Mouse (Mus musculus) Patski (cell line): ENCODE results near the gene Sigmar1. TPM values are rescaled to one million over a fixed set of nuclear protein-coding genes. Genes with fewer than 3 reads are reported as not detected.
A peak's percentile ranks its signal among the peaks of the same experiment; 100 is the strongest.

Source experiments
- ATAC-seq: fragments of 100-300 bp; one replicate; pipeline ENCODE4 v1.8.0; 2021
- CTCF ChIA-PET: fragments of 350-600 bp; sonication (Branson Sonifier 250); formaldehyde crosslinking; loops from one replicate; lab custom pipeline; 2022; ENCODE audit warnings: inconsistent platforms; lab: Charles Lee
- POLR2A ChIA-PET: fragments of 350-600 bp; sonication (Branson Sonifier 250); formaldehyde crosslinking; loops from one replicate; lab custom pipeline; 2022; ENCODE audit warnings: antibody characterized with exemption, inconsistent platforms; lab: Charles Lee
- DNase-seq: peaks from one replicate; pipeline ENCODE4 v3.0.0-alpha.2; 2011; ENCODE audit warnings: low read depth, low spot score
- H3K27me3 ChIP-seq: fragments of 371-371 bp; one replicate; pipeline ENCODE4 v1.5.1; 2021
- CTCF ChIP-seq: fragments of 100-300 bp; IDR thresholded peaks from one replicate; pipeline ENCODE4 v1.5.1; 2021
- in situ Hi-C: fragments of 300-500 bp; cut with MboI; formaldehyde crosslinking; loops from 3 replicates; pipeline ENCODE4 v1.11.1; 2018; ENCODE audit warnings: low pct_unique_long_range_greater_than_20kb, mixed read lengths
- polyA plus RNA-seq: library from polyadenylated mRNA; unstranded; gene quantifications from one replicate; pipeline ENCODE4 v1.2.3, GENCODE M21; 2021

Sigmar1 gene
- polyA plus RNA-seq, 1 experiment from 2014 or later = 44.4 TPM

- ATAC-seq = no peak
- in situ Hi-C loops = no loop called here
- ChIA-PET CTCF (no interaction called here), POLR2A (interaction anchor here (0.6 kb wide), 1 partner anchor 37 kb away, joined by 3 read pairs; no protein-coding TSS in a partner anchor)
- no peak for TF ChIP-seq CTCF
- no peaks in the 10 kb centered on the region for H3K27me3 ChIP-seq
- no peak for DNase-seq
Observed at GRCm38 (mm10) chr4:41745021-41745420, 10.9 kb downstream of the Sigmar1 start.

GRCm38 (mm10) chr4:41744131-41744530, 11.8 kb downstream of the Sigmar1 start:
- in situ Hi-C loops = no loop called here

DNA sequence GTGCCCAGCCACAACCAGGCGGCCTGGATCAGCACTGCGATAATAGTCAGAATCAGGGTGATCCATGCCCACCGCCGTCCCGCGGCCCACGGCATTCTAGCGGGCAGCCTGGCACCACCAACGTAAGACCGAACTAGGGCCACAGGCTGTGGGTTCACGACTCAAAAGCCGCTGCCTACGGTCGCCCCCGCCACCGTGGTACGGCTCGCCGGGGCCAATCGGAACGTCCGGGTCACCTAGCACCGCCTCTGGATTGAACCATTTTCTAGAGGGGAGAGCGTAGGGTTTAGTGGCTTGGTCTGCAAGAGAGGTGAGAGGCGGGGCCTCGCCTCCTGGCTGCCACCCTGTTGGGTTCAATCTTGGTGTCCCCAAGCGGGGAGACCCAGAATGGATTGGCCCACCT, 14.8 kb downstream of the Sigmar1 start:
- in situ Hi-C loops = no loop called here
- CTCF ChIA-PET = interaction anchor here (0.7 to 2.3 kb wide), 4 partner anchors 12 to 292 kb away, joined by 3 to 8 read pairs (median 5); no protein-coding TSS in a partner anchor
- POLR2A ChIA-PET = interaction anchor here (1.0 kb wide), 1 partner anchor 28 kb away, joined by 3 read pairs; the partner anchor contains the start of gene Rpp25l
- no peaks in the 10 kb centered on the region for H3K27me3 ChIP-seq
- ATAC-seq (peak; percentile 97), DNase-seq (peak; percentile 54)
- TF ChIP-seq CTCF = no peak

More at GRCm38 (mm10) chr4:41744131-41744530, 11.8 kb downstream of the Sigmar1 start:
- no peak for TF ChIP-seq CTCF
- H3K27me3 ChIP-seq = no peaks in the 10 kb centered on the region
- ChIA-PET POLR2A (no interaction called here), CTCF (no interaction called here)
- ATAC-seq (no peak), DNase-seq (no peak)

DNA sequence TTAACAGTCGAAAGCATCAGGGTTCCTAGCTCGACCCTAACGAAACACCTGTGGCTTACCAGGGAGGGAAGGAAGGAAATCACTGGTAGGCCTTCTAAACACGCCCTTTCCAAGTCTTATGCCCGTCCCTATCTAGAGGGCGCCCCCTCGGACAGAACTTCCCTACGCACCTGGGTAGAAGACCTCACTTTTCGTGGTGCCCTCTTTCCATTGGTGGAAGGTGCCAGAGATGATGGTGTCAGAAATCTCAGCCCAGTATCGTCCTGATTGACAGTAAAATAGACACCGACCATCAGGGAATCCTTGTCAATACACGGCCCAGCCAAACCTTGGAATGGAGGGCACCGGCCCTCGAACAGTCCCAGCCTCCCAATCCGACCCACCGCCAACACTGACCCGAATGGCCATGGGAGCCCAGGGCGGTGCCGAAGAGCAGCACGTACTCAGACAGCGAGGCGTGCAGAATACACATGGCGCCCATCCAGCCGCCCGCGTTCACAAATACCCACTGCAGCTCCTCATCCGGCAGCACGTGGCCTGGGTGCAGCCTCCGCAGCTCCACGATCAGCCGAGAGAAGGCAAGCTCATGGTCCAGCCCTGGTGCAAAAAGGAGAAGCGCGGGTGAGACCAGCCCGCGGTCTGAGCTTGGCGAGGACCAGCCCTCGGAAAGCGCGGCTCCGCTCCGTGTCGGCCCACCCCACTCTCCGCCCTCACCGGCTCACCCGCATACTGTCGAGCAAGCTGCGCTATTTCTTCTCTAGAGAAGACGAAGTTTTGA, 15.4 kb downstream of the Sigmar1 start:
- DNase-seq = no peak
- ChIA-PET POLR2A (interaction anchor here (1.0 kb wide), 1 partner anchor 27 kb away, joined by 3 read pairs; the partner anchor contains the start of gene Rpp25l), CTCF (interaction anchor here (1.2 to 2.3 kb wide), 3 partner anchors 13 to 26 kb away, joined by 3 to 8 read pairs (median 7); no protein-coding TSS in a partner anchor)
- H3K27me3 ChIP-seq = no peaks in the 10 kb centered on the region
- ATAC-seq = peak; percentile 72
- peak; percentile 49 for TF ChIP-seq CTCF
- in situ Hi-C loops = no loop called here

- in situ Hi-C loops = no loop called here
- no peak for ATAC-seq
- TF ChIP-seq CTCF = no peak
- CTCF ChIA-PET = interaction anchor here (1.0 to 2.8 kb wide), 3 partner anchors 23 to 31 kb away, joined by 3 to 40 read pairs (median 8); partner anchors contain the start of gene Rpp25l
- no peak for DNase-seq
- H3K27me3 ChIP-seq = no peaks in the 10 kb centered on the region
- POLR2A ChIA-PET = no interaction called here
Observed at GRCm38 (mm10) chr4:41739260-41739659, 16.7 kb downstream of the Sigmar1 start.

DNA sequence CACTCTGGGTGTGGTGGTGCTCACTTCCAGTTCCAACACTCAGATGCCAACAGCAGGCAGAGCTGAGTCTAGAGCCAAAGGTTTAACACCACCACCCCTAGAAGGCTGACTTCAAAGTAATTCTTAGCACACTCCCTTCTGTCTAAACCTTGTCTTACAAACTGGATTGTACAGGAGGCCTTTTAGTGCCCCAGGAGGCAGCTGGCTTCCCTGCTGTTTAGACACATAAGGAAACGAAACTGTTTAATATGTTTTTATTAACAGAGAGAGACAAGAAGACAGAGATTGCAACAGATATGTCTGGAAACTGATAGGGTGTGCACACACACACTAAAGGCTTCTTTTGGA, 17.7 kb downstream of the Sigmar1 start:
- ATAC-seq (no peak), DNase-seq (no peak)
- ChIA-PET CTCF (interaction anchor here (2.8 kb wide), 1 partner anchor 24 kb away, joined by 40 read pairs; the partner anchor contains the start of gene Rpp25l), POLR2A (interaction anchor here (1.5 kb wide), 1 partner anchor 22 kb away, joined by 3 read pairs; no protein-coding TSS in a partner anchor)
- in situ Hi-C loops = no loop called here
- TF ChIP-seq CTCF = no peak
- no peaks in the 10 kb centered on the region for H3K27me3 ChIP-seq

DNA sequence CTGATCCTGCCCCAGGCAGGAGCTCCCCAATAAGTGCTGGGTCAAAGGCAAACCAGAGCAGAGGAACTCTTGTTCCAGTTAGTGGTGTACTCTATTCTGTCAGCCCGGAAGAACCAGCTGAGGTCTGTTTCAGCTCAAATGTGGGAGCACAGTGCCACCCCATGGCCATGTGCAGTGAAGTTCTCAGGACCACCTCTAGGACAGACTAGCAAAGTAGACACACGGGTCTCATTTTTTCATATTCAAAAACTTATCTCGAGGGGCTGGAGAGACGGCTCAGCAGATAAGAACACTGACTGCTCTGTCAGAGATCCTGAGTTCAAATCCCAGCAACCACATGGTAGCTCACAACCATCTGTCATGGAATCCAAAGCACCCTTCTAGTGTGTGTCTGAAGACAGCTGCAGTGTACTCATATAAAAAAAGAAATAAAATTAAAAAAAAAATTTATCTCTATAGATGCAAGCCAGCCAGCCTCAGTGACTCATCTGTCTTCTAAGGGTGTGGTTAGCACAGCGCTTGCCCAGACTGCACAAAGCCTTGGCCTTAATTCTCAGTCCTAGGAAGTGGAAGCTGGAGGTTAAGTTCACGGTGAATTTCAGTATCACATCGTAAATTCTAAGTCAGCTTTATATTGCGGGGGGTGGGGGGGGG, 18.2 kb downstream of the Sigmar1 start:
- H3K27me3 ChIP-seq = no peaks in the 10 kb centered on the region
- POLR2A ChIA-PET = interaction anchor here (1.2 to 1.5 kb wide), 2 partner anchors 21 to 23 kb away, joined by 3 read pairs; no protein-coding TSS in a partner anchor
- DNase-seq (no peak), ATAC-seq (no peak)
- peak; percentile 73 for TF ChIP-seq CTCF
- CTCF ChIA-PET = interaction anchor here (0.7 to 2.8 kb wide), 5 partner anchors 18 to 215 kb away, joined by 3 to 40 read pairs (median 4); partner anchors contain the start of gene Rpp25l
- in situ Hi-C loops = no loop called here

DNA sequence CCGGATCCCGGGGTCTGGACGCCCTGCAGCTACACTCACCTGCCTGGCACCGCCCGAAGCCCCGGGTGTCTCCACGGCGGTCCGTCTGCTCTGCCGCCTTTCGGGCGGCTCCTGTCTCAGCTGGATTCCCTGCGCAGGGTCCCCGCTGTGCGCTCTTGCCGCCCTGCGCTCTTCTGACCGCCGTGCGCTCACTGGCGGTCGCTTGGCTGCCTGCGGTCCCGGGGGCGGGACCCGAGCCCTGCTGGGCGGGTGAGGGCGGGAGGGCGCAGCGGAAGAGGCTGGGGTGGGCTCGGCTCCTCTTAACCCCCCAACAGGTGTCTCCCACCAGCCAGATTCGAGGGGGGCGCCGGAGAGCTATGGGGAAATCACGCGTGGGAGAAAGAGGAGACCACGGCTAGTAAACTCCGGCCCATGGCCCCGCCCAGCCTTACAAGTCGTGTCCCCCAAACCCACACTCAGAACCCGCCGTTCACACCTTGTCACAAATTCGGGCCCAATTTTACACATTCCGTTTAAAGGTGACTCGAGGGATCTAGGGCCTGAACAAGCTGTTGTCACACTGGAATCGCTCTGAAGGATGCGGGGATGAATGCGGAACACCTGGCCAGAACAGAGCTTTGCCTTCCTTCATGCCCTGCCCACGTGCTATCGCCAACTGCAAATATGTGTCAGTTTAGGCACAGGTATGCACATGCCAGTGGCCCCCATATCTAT, 24.7 kb downstream of the Sigmar1 start, which contains the start of gene Arid3c:
Arid3c (minus strand) TSS at position 91 of the 714 bp plus-strand sequence.
- CTCF ChIA-PET = no interaction called here
- POLR2A ChIA-PET = no interaction called here
- in situ Hi-C loops = no loop called here
- peaks cover 25% of the 10 kb centered on the region for H3K27me3 ChIP-seq
- DNase-seq (no peak), ATAC-seq (no peak)
- TF ChIP-seq CTCF = no peak

DNA sequence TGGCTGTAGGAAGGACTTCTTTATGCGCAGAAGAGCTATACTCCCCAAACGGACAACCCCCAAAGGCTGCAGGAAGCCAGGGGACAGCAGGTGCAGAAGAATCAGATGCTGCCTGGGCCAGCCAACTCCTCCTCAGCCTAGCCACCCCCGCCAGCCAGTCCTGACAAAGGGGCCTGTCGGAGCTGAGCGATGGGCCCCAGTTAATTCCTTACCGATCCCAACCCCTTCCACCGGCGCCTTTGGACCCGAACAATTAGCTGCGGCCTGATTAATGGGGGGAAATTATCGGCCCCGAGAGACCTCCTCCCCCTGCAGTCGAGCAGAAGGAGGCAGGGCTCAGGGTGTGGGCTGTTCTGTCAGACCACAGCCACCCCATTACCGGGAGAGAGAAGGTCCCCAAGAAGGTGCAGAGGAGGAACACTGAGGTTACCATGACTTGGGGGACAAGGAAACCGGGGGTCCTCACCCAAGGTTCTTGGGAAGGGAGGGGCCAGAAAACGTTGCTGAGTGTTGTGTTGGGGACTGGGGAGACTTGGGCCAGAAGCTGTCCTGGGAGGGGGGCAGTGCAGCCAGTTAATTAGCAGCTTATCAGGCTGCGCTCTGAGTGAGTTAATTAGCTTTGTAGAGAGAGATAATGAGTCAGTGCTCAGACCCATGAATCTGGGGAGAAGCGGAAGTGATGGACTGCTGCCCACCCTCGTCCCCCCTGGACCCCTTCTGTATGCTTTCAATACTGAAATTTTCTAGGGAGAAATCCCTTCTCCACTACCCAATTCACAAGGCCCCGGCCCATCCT, 28.9 kb downstream of the Sigmar1 start:
- TF ChIP-seq CTCF = no peak
- peaks cover 28% of the 10 kb centered on the region for H3K27me3 ChIP-seq
- in situ Hi-C loops = no loop called here
- ATAC-seq (no peak), DNase-seq (no peak)
- ChIA-PET POLR2A (no interaction called here), CTCF (no interaction called here)
